Mouse (Mus musculus) T-helper 2 cell (primary cell): ENCODE measurements at regions not wholly inside any gene's neighbourhood (a gene's known extent, or its start where the extent isn't known, plus 50 kb on each side); places are given as distances from the start of the nearest gene placed in this dataset.

ENCODE experiments used
- in situ Hi-C: fragments of 300-600 bp; cut with MboI, MseI; formaldehyde crosslinking; loops from one replicate; pipeline ENCODE4 v1.15.1; 2025; ENCODE audit warnings: high pct_unique_total_duplicates

- in situ Hi-C loops: no loop called here
Observed at GRCm38 (mm10) chr16:24185989-24186388, 197.3 kb upstream of the Bcl6 start.

DNA sequence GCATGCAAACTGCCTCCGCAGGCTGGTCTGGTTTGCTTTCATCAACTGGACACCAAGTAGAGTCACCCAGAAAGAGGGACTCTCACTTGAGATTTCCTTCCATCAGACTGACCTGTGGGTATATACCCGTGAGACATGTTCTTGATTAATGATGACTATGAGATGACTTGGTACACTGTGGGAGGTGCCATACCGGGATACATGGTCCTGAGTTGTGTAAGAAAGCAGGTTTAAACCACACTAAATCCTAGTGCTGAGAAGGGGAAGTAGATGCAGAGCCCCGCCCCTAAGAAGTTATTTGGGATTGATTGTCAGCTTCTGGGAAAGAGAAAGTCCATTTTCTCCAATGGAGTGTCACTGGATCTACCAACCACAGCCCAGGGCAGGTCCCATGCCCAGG, 196.2 kb upstream of the Bcl6 start:
- in situ Hi-C loops: no loop called here

DNA sequence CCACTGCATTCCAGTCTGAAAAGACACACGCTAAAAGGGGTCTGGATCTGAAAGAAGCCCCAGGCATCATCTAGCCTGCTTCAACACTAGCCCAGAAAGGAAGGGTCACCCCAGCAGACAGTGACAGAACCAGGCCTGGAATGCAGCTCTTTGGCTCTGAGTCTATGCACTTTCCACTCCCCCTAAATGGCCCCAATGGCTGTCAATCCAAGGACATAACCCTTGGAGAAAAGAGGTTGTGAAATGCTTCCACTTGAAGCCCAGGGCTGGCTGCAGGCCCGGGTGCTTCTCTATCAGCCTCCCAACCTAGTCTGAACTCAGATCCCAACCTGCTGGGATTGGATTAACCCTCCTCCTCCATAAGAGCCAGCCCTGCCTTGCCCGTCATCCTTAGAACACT, 194.6 kb upstream of the Bcl6 start:
- in situ Hi-C loops: no loop called here

GRCm38 (mm10) chr16:24181388-24181787, 192.7 kb upstream of the Bcl6 start:
- in situ Hi-C loops: no loop called here

GRCm38 (mm10) chr16:24180666-24181065, 192.0 kb upstream of the Bcl6 start:
- in situ Hi-C loops: no loop called here

DNA sequence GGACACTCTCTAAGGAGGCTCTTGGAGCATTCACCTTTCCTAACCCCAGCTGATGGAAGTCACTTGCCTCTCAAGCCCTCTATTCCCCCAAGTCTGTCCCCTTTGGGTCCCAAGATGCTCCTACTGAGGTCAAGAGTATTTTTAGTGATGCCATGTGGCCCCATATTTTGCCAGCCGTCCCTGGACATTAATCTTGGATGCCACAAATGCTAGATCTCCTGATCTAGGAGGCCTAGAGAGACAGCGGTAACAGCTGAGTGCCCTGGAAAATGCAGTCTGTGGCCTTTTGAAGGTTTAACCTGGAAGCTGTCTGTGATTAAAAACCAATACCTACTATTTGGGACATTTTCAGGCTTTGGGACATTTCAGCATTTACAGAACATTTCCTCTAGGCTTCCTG, 188.9 kb upstream of the Bcl6 start:
- in situ Hi-C loops: no loop called here

DNA sequence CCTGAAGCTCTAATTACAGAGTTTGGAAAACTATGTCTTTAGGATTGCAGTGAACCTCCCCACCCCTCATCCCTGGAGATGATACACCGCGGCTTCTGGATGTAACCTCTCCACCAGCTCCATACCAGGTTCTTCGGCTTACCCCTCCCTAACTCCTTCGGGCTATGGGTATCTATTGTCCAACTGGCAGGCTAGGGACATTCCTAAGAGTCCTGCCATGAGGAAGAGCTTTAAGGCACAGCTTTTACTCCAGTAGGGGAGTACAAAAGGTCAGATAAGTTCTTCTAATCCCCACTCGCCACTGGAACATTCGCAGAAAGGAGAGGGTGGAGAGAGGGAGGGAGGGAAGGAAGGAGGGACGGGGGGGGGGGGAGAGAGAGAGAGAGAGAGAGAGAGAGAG, 188.5 kb upstream of the Bcl6 start:
- in situ Hi-C loops: no loop called here

GRCm38 (mm10) chr16:24176057-24176456, 187.4 kb upstream of the Bcl6 start:
- in situ Hi-C loops: no loop called here

DNA sequence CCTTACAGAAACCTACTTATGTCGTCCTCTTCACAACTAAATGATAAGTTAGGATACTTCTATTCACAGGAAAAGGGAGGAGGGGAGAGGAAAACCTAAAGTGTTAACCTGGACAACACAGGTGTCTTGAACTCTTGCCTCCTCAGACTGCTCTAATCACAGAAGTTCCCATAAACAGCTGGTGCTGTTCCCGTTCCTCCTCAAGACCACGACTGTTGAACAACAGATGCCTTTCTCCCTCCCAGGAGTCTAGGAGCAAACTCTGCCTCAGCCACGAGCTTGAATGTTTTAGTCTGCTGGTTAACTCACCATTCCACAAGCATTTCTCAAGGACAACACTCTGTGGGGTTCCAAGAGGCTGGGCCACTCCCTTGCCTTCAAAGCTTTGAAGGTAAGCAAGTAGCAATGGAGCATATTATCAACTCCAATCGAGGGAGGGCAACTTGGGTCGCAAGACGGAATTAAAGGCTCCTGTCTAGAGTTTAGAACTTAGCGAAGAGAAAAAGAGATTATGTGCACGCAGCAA, 186.6 kb upstream of the Bcl6 start:
- in situ Hi-C loops: no loop called here

GRCm38 (mm10) chr16:24174595-24174994, 185.9 kb upstream of the Bcl6 start:
- in situ Hi-C loops: loop anchor here (25.0 kb wide), 1 partner anchor 888 kb away; no protein-coding TSS in a partner anchor

- in situ Hi-C loops: loop anchor here (25.0 kb wide), 1 partner anchor 888 kb away; no protein-coding TSS in a partner anchor
Observed at GRCm38 (mm10) chr16:24173783-24174518, 185.3 kb upstream of the Bcl6 start.

DNA sequence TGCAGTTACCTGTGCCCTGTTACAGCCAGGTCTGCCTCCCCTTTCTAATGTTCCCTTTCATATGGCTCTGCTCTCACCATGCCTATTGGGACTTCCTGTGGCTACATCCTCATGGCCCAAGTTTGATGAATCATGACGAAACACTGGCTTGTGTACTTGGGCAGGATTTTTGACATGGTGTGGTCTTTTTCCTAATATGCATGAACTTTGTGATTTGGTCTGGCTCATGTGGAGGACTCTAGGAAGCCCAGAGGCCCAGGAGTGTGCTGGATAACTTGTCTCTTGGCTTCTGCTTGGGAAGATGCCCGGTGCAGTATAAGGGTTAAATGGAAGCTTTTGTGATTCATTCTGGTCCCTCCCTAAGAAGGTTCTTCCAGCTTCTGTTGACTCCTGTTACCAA, 184.0 kb upstream of the Bcl6 start:
- in situ Hi-C loops: loop anchor here (25.0 kb wide), 1 partner anchor 890 kb away; no protein-coding TSS in a partner anchor

- in situ Hi-C loops: loop anchor here (25.0 kb wide), 1 partner anchor 890 kb away; no protein-coding TSS in a partner anchor
Observed at GRCm38 (mm10) chr16:24172065-24172464, 183.4 kb upstream of the Bcl6 start.

GRCm38 (mm10) chr16:24171161-24171560, 182.5 kb upstream of the Bcl6 start:
- in situ Hi-C loops: loop anchor here (25.0 kb wide), 1 partner anchor 891 kb away; no protein-coding TSS in a partner anchor

DNA sequence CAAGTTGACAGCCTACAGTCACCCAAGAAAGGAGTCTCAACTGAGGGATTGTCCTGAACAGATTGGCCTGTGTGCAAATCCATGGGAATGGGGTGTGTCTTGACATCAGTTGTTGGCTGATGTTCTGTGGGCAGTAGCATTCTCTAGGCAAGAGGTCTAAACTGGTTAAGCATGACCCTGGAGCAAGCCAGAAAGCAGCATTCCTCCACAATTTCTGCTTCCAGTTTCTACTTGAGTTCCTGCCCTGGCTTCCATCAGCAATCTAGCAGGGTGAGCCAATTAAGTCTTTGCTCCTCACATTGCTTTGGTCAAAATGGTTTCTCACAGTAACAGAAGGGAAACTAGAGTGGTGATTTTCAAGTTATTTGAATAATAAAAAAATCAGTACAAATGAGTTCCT, 177.8 kb upstream of the Bcl6 start:
- in situ Hi-C loops: loop anchor here (25.0 kb wide), 1 partner anchor 896 kb away; no protein-coding TSS in a partner anchor

DNA sequence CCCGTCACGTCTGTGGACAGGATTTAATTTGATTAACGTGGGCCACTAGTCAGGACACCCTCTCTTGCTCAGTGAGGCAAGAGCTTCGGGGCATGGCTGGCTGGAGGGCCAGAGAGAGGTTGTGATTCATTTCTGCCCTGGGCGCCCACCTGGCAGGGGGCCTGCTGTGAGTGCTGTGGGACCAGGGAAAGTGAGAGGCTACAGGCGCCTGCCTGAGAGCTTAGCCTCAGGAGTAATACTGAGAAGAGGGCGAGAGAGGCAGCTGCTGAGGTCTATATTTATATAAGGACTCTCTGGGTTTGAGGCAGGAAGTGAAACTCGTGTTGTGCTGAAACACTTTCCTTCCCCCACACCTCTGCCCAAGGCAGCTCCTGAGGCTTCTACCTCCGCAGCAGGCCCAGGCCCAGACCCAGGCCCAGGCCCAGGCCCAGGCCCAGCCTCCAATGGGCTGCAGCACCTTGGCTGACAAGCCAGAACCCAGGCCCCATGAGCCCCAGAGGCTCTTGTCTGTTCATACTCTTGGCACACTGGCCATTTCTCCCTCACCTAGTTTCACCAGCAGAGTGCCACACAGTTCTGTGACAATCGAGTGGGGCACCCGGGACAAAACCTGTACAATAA, 176.9 kb upstream of the Bcl6 start:
- in situ Hi-C loops: loop anchor here (25.0 kb wide), 1 partner anchor 897 kb away; no protein-coding TSS in a partner anchor

GRCm38 (mm10) chr16:24160705-24161285, 172.1 kb upstream of the Bcl6 start:
- in situ Hi-C loops: loop anchor here (25.0 kb wide), 1 partner anchor 902 kb away; no protein-coding TSS in a partner anchor

GRCm38 (mm10) chr16:24159336-24159735, 170.7 kb upstream of the Bcl6 start:
- in situ Hi-C loops: loop anchor here (10.0 to 25.0 kb wide), 4 partner anchors 235 to 903 kb away; partner anchors contain the start of gene Lpp

- in situ Hi-C loops: loop anchor here (10.0 to 25.0 kb wide), 4 partner anchors 237 to 905 kb away; partner anchors contain the start of gene Lpp
Observed at GRCm38 (mm10) chr16:24157753-24158152, 169.1 kb upstream of the Bcl6 start.

DNA sequence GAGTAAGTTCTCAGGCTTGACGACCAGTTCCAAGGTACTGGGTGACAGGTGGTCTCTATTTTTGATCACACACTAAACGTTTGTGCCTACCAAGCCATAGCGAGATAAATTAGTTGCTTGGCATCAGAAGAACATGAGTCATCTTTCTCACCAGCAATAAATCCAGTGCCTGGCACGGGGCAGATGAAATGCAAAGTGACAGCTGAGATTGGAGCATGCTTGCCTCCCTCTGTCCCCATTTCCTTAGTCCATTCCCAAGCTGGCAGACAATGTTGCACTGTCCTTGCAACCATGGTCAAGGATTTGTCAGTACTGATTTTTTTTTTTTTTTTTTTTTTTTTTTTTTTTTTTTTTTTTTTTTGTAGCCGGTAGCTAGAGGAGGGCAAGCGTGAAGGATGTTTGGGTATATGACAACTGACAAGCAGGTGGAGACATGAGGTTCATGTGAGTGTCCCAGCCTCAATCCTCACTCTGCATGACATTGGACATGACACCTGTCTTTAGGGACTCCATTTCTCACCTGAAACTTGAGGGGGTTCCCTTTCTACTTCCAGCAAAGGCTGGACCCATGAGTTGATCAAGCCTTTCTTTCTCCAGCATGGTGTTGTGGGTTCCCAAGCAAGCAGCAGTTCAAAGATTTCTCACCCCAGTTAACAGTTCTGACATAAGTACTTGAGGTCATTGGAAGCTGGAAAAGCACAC, 168.2 kb upstream of the Bcl6 start:
- in situ Hi-C loops: loop anchor here (10.0 to 25.0 kb wide), 4 partner anchors 238 to 905 kb away; partner anchors contain the start of gene Lpp

- in situ Hi-C loops: loop anchor here (5.0 to 25.0 kb wide), 6 partner anchors 158 to 907 kb away; partner anchors contain the start of gene Lpp
Observed at GRCm38 (mm10) chr16:24154816-24155357, 166.2 kb upstream of the Bcl6 start.
